21 mouse cellular contexts compared by ENCODE assay signal in the genomic region with DNA sequence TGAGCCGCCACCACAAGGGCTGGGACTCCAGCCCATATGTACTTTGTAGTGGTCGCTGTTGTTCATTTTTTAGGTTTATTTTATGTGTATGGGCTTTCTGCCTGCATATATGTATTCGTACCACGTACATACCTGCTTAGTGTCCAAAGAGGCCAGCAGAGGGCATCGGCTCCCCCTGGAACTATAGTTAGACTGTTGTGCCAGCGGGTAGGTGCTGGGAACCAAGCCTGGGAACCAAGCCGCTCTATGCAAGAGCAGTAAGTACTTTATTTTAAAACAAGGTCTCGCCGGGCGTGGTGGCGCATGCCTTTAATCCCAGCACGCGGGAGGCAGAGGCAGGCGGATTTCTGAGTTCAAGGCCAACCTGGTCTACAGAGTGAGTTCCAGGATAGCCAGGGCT. TPM values are rescaled to one million over a fixed set of nuclear protein-coding genes. Genes with fewer than 3 reads are reported as not detected.
A peak's percentile ranks its signal among the peaks of the same experiment; 100 is the strongest.
DNase-seq lines count a peak whose midpoint lies in the region; ATAC-seq and TF ChIP-seq lines count a peak whose summit lies in the region.
"Had no signal": no experiment of that assay in that cellular context is flagged by ENCODE, and none has a peak within 500 bp of the region (broad histone marks: within the 10 kb centered on the region; RNA-seq: fewer than 3 reads in every experiment).

No protein-coding gene starts in this region.

- no peak for TF ChIP-seq POLR2A in kidney, adult 2 months (IDR thresholded peaks at IDR 0.05; ENCODE audit: low read depth, low read length)

- TF ChIP-seq CTCF in kidney, adult 2 months (conservative IDR thresholded peaks at IDR 0.05; ENCODE audit: insufficient read depth, insufficient read length, low read depth, low read length): 0 out of 2 replicates have a peak, but pooled peaks have one; percentile 6
- TF ChIP-seq CTCF in midbrain, postnatal 0 days (IDR thresholded peaks at IDR 0.05): peak; percentile 16; the same call in 1 of the 2 replicates

- H3K9me3 ChIP-seq in midbrain, postnatal 0 days (ENCODE audit: low read length): no peaks in the 10 kb centered on the region
- H3K9me3 ChIP-seq in midbrain, embryonic 13.5 days: no peaks in the 10 kb centered on the region
- no peaks in the 10 kb centered on the region for H3K9me3 ChIP-seq in hindbrain, embryonic 14.5 days (ENCODE audit: control insufficient read depth, low read length)
- H3K9me3 ChIP-seq: embryonic facial prominence, embryonic 15.5 days; heart, embryonic 13.5 days; limb, embryonic 12.5 days; stomach, embryonic 15.5 days had no signal

- ATAC-seq in midbrain, postnatal 0 days (ENCODE audit: low FRiP score): no peak
- ATAC-seq in midbrain, embryonic 13.5 days: no peak
- ATAC-seq in activated CD4-positive, CD25-positive, alpha-beta regulatory T cell, adult 4 months: no peak
- no peak for ATAC-seq in hindbrain, embryonic 14.5 days (ENCODE audit: low FRiP score)
- ATAC-seq: midbrain, embryonic 16.5 days had no signal

- H3K9ac ChIP-seq in midbrain, postnatal 0 days (replicated peaks; ENCODE audit: low read length, poor library complexity, severe bottlenecking): no peak overlapping the region
- no peak overlapping the region for H3K9ac ChIP-seq in midbrain, embryonic 13.5 days (replicated peaks)
- no peak overlapping the region for H3K9ac ChIP-seq in hindbrain, embryonic 14.5 days
- H3K9ac ChIP-seq: embryonic facial prominence, embryonic 15.5 days; heart, embryonic 13.5 days; limb, embryonic 12.5 days; stomach, embryonic 15.5 days had no signal

- H3K27me3 ChIP-seq in kidney, adult 2 months (replicated peaks; ENCODE audit: control insufficient read depth, insufficient read depth, low read length): no peaks in the 10 kb centered on the region
- H3K27me3 ChIP-seq in midbrain, postnatal 0 days (ENCODE audit: insufficient read depth, low read length): no peaks in the 10 kb centered on the region
- no peaks in the 10 kb centered on the region for H3K27me3 ChIP-seq in midbrain, embryonic 13.5 days
- H3K27me3 ChIP-seq in hindbrain, embryonic 14.5 days (ENCODE audit: control insufficient read depth, insufficient read depth, low read length): no peaks in the 10 kb centered on the region
- H3K27me3 ChIP-seq: embryonic facial prominence, embryonic 15.5 days; heart, embryonic 13.5 days; limb, embryonic 12.5 days; stomach, embryonic 15.5 days had no signal

- DNase-seq in kidney, adult 2 months: no peak
- DNase-seq in kidney, postnatal 10 days: no peak
- no peak for DNase-seq in midbrain, postnatal 0 days (ENCODE audit: low spot score)
- peak; percentile 52 for DNase-seq in ZHBTc4 (ENCODE audit: low read depth, low spot score)
- DNase-seq in hindbrain, embryonic 14.5 days (ENCODE audit: low spot score): no peak
- DNase-seq: adrenal gland, adult 8-10 months; cerebellum, adult 11 months; cerebellum, postnatal 25 days; embryo, embryonic 11 days; kidney, postnatal 4 days; lung, adult 18-20 months; lung, postnatal 36 days; right cerebral cortex, postnatal 25 days; thymus, adult 2 months had no signal

- no peak overlapping the region for H3K27ac ChIP-seq in kidney, adult 2 months (ENCODE audit: insufficient read depth, low read depth, low read length)
- H3K27ac ChIP-seq in midbrain, postnatal 0 days (ENCODE audit: low read depth, low read length): no peak overlapping the region
- H3K27ac ChIP-seq in midbrain, embryonic 13.5 days: no peak overlapping the region
- no peak overlapping the region for H3K27ac ChIP-seq in hindbrain, embryonic 14.5 days
- H3K27ac ChIP-seq: embryonic facial prominence, embryonic 15.5 days; heart, embryonic 13.5 days; limb, embryonic 12.5 days; stomach, embryonic 15.5 days had no signal

- no peaks in the 10 kb centered on the region for H3K36me3 ChIP-seq in kidney, adult 2 months (ENCODE audit: control insufficient read depth, insufficient read depth, low read length)
- peaks cover 10% of the 10 kb centered on the region for H3K36me3 ChIP-seq in midbrain, postnatal 0 days (ENCODE audit: insufficient read depth, low read length)
- peaks cover 11% of the 10 kb centered on the region; the same call in 1 of the 2 replicates for H3K36me3 ChIP-seq in midbrain, embryonic 13.5 days
- peaks cover 15% of the 10 kb centered on the region; the same call in 1 of the 2 replicates for H3K36me3 ChIP-seq in hindbrain, embryonic 14.5 days (replicated peaks; ENCODE audit: control insufficient read depth, insufficient read depth)
- H3K36me3 ChIP-seq: stomach, embryonic 15.5 days had no signal

- 96% methylated on average over 14 of the region's 14 CpGs for WGBS in kidney, adult 2 months
- WGBS in midbrain, postnatal 0 days: 97% methylated on average over 14 of the region's 14 CpGs
- 93% methylated on average over 14 of the region's 14 CpGs for WGBS in midbrain, embryonic 13.5 days
- 96% methylated on average over 14 of the region's 14 CpGs for whole genome bisulfite sequencing in hindbrain, embryonic 14.5 days

- H3K4me2 ChIP-seq in midbrain, postnatal 0 days (ENCODE audit: low read depth, low read length, poor library complexity, severe bottlenecking): no peak overlapping the region
- no peak overlapping the region for H3K4me2 ChIP-seq in midbrain, embryonic 13.5 days (replicated peaks)
- H3K4me2 ChIP-seq in hindbrain, embryonic 14.5 days (replicated peaks): no peak overlapping the region
- H3K4me2 ChIP-seq: embryonic facial prominence, embryonic 15.5 days; heart, embryonic 13.5 days; limb, embryonic 12.5 days; stomach, embryonic 15.5 days had no signal

- H3K4me3 ChIP-seq in kidney, adult 2 months (ENCODE audit: insufficient read depth, low read depth, low read length): no peak overlapping the region
- no peak overlapping the region for H3K4me3 ChIP-seq in midbrain, postnatal 0 days (ENCODE audit: low read depth, low read length)
- H3K4me3 ChIP-seq in midbrain, embryonic 13.5 days (replicated peaks): no peak overlapping the region
- no peak overlapping the region for H3K4me3 ChIP-seq in hindbrain, embryonic 14.5 days (replicated peaks; ENCODE audit: low read length)
- H3K4me3 ChIP-seq: embryonic facial prominence, embryonic 15.5 days; heart, embryonic 13.5 days; limb, embryonic 12.5 days; stomach, embryonic 15.5 days had no signal

- H3K4me1 ChIP-seq in kidney, adult 2 months (ENCODE audit: control insufficient read depth, insufficient read depth, low read length): 0 out of 2 replicates have a peak, but pooled peaks cover 3% of the 10 kb centered on the region
- H3K4me1 ChIP-seq in midbrain, postnatal 0 days (ENCODE audit: insufficient read depth, low read length): no peaks in the 10 kb centered on the region
- H3K4me1 ChIP-seq in midbrain, embryonic 13.5 days (replicated peaks): no peaks in the 10 kb centered on the region
- H3K4me1 ChIP-seq in hindbrain, embryonic 14.5 days (replicated peaks; ENCODE audit: control insufficient read depth, insufficient read depth, low read length): no peaks in the 10 kb centered on the region
- H3K4me1 ChIP-seq: embryonic facial prominence, embryonic 15.5 days; limb, embryonic 12.5 days had no signal

RNA-seq across cellular contexts. Expression of a gene that starts 7.5 kb away (rescaled TPM):
- polyA plus RNA-seq in kidney, adult 2 months (2012; rRNA removed): 8.4 and 10.6 TPM in 2 replicates
- 24.6 and 28.6 TPM in 2 replicates for total RNA-seq in midbrain, postnatal 0 days (2014; rRNA removed)
- 4.9 and 5.4 TPM in 2 replicates for polyA plus RNA-seq in midbrain, postnatal 0 days (2015; fragmentation: Nextera tagmentation; extraction: Ambion mirVana)
- 3.4 and 4.3 TPM in 2 replicates for polyA plus RNA-seq in midbrain, embryonic 13.5 days (2015; fragmentation: Nextera tagmentation; extraction: Ambion mirVana)
- 1 to 10 TPM; 2.0 to 6.9 TPM for polyA plus RNA-seq in activated CD4-positive, CD25-positive, alpha-beta regulatory T cell, adult 4 months (2017; shearing (Covaris generic))
- 5.8 and 6.1 TPM in 2 replicates for polyA plus RNA-seq in hindbrain, embryonic 14.5 days (2014; fragmentation: Nextera tagmentation; extraction: Ambion mirVana)

RNA-seq across cellular contexts. Expression of a gene that starts 12.0 kb away (rescaled TPM):
- 897 and 1,416 TPM in 2 replicates for polyA plus RNA-seq in kidney, adult 2 months (2012; rRNA removed)
- total RNA-seq in midbrain, postnatal 0 days (2014; rRNA removed): 648 and 715 TPM in 2 replicates
- 946 and 1,057 TPM in 2 replicates for polyA plus RNA-seq in midbrain, postnatal 0 days (2015; fragmentation: Nextera tagmentation; extraction: Ambion mirVana)
- 836 and 885 TPM in 2 replicates for polyA plus RNA-seq in midbrain, embryonic 13.5 days (2015; fragmentation: Nextera tagmentation; extraction: Ambion mirVana)
- polyA plus RNA-seq in activated CD4-positive, CD25-positive, alpha-beta regulatory T cell, adult 4 months (2017; shearing (Covaris generic)): 1,000 to 10,000 TPM; 1,113 TPM
- polyA plus RNA-seq in hindbrain, embryonic 14.5 days (2014; fragmentation: Nextera tagmentation; extraction: Ambion mirVana): 825 and 884 TPM in 2 replicates

RNA-seq across cellular contexts. Expression of a gene that starts 19.7 kb away (rescaled TPM):
- 24.5 and 25.5 TPM in 2 replicates for polyA plus RNA-seq in kidney, adult 2 months (2012; rRNA removed)
- 16.2 and 16.6 TPM in 2 replicates for total RNA-seq in midbrain, postnatal 0 days (2014; rRNA removed)
- polyA plus RNA-seq in midbrain, postnatal 0 days (2015; fragmentation: Nextera tagmentation; extraction: Ambion mirVana): 7.3 and 7.4 TPM in 2 replicates
- polyA plus RNA-seq in midbrain, embryonic 13.5 days (2015; fragmentation: Nextera tagmentation; extraction: Ambion mirVana): 11.6 and 13.7 TPM in 2 replicates
- polyA plus RNA-seq in activated CD4-positive, CD25-positive, alpha-beta regulatory T cell, adult 4 months (2017; shearing (Covaris generic)): 10 to 100 TPM; 77.5 to 80.7 TPM
- 13.7 and 14.5 TPM in 2 replicates for polyA plus RNA-seq in hindbrain, embryonic 14.5 days (2014; fragmentation: Nextera tagmentation; extraction: Ambion mirVana)

RNA-seq across cellular contexts. Expression of a gene that starts 41.6 kb away (rescaled TPM):
- 10.0 and 11.3 TPM in 2 replicates for polyA plus RNA-seq in kidney, adult 2 months (2012; rRNA removed)
- total RNA-seq in midbrain, postnatal 0 days (2014; rRNA removed): 20.6 and 30.3 TPM in 2 replicates
- polyA plus RNA-seq in midbrain, postnatal 0 days (2015; fragmentation: Nextera tagmentation; extraction: Ambion mirVana): 12.0 and 12.5 TPM in 2 replicates
- polyA plus RNA-seq in midbrain, embryonic 13.5 days (2015; fragmentation: Nextera tagmentation; extraction: Ambion mirVana): 23.3 and 24.2 TPM in 2 replicates
- 10 to 100 TPM in 1 of 2 experiments, 1 to 10 TPM in 1; 6.4 to 10.1 TPM for polyA plus RNA-seq in activated CD4-positive, CD25-positive, alpha-beta regulatory T cell, adult 4 months (2017; shearing (Covaris generic))
- polyA plus RNA-seq in hindbrain, embryonic 14.5 days (2014; fragmentation: Nextera tagmentation; extraction: Ambion mirVana): 14.5 and 16.3 TPM in 2 replicates

RNA-seq across cellular contexts. Expression of a gene that starts 43.1 kb away (rescaled TPM):
- 1,799 and 2,275 TPM in 2 replicates for polyA plus RNA-seq in kidney, adult 2 months (2012; rRNA removed)
- 772 and 807 TPM in 2 replicates for total RNA-seq in midbrain, postnatal 0 days (2014; rRNA removed)
- 2,464 and 2,473 TPM in 2 replicates for polyA plus RNA-seq in midbrain, postnatal 0 days (2015; fragmentation: Nextera tagmentation; extraction: Ambion mirVana)
- polyA plus RNA-seq in midbrain, embryonic 13.5 days (2015; fragmentation: Nextera tagmentation; extraction: Ambion mirVana): 2,545 and 2,595 TPM in 2 replicates
- 1,000 to 10,000 TPM; 5,950 to 7,803 TPM for polyA plus RNA-seq in activated CD4-positive, CD25-positive, alpha-beta regulatory T cell, adult 4 months (2017; shearing (Covaris generic))
- 2,254 and 2,846 TPM in 2 replicates for polyA plus RNA-seq in hindbrain, embryonic 14.5 days (2014; fragmentation: Nextera tagmentation; extraction: Ambion mirVana)
